Mouse (Mus musculus): ENCODE results near the gene Mme.

Mme gene

DNA sequence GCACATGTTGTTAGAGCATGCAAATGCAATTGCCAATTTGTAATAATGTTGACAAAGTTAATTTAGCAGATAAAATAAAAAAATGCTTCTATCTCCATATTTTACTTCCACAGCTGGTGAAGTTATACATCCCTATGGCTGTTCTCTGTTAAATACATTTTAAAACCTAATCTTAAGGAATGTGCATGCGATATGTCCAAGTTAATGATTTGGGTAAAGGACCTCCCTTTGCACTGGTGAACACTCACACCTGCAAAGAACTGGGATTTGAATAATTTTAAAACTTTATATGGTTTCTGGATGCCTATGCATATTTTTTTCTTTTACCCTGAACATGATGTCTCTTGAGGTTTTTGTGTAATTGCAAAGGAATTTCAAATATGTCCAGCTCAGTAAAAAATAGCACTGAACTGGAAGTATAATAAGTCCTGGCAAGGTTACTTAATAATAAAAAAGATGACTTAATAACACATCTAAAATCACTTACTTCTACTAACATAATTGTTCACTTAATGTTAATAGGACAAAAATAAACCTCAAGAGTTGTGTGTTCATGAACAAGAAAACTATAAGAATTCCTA lies 110.4 kb downstream of the Mme start:
- no peak for DNase-seq

DNA sequence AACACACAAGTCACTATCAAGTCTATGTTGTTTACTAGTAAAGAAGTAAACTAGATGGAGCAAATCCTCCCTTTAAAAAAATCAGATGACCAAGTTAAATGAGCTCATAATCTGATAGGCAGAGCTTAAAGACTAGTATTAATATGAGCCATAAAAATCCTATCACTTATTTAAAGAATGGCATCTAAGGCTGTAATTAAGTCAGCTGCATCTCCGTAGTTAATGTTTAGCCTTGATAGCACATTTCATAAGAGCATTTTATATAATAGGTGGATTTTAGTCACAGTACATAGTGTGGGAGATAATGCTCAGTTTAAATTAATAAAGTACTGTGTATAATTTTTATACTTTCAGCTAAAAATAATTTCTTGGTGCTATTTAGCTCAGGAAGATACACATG lies 118.2 kb downstream of the Mme start:
- DNase-seq, result no peak

- DNase-seq, result no peak
These were observed 143.7 kb downstream of the Mme start for GRCm38 (mm10) chr3:63384989-63385388.

DNA sequence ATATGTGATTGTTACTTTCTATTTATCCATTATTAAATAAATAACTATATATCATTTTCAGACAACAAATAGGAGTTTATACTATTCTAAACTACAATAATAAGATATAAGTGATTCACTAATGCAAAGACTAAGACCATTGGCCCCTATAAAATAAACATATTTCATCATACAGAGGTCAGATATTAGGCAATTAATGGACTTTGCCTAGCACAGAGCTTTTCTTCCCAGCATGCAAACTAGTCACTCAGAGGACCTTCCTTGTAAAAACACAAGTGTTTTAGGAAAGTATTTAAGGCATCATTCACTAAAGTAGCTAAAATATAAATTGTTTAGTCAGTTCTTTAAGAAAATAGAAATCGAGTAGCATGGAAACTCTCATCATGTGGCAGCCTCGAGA lies 149.4 kb downstream of the Mme start:
- DNase-seq, result no peak

GRCm38 (mm10) chr3:63391348-63391747 lies 150.0 kb downstream of the Mme start:
- no peak for DNase-seq

GRCm38 (mm10) chr3:63394424-63394941 lies 153.1 kb downstream of the Mme start:
- DNase-seq, result peak in 1 of 2 experiments; percentile 38

- no peak for DNase-seq
These were observed 156.8 kb downstream of the Mme start for GRCm38 (mm10) chr3:63398171-63398570.

DNA sequence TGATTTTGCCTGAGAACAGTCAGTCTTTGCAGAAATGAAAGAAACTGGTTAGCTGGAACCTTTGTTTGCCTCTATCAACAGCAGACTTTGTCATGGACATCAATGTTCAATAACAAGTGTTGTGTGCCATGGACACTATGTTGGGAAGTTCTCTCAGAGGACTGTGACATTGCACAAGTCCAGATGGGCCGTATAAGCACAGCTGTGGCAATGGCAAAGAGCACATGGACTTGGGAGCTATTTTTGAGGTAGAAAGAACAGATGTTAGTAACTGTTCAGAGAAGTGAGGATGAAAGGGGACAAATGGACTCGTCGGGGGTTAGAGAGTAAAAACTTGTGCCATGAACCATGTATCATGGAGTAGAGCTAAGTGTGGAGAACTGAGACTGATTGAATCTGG lies 165.1 kb downstream of the Mme start:
- DNase-seq, result peak; percentile 10 to 75

DNA sequence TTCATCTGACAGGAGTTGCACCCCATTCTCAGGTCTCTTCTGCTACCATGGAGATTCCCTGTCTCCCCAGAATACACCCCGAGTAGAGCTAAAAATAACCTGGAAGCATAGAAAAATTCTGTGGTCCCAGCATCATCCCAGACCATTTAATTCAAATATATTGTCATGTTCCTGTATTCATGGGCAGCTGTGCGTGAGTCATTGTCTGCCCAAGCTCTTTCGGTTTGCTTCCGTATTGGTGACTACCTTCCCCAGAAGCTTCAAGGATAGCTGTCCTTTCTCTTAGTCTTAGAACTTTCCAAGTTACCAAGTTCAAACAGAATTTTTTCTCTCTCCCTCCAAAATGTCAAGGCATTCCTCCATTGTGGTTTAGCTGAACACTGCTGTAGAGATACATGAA lies 169.7 kb downstream of the Mme start:
- no peak for DNase-seq

DNA sequence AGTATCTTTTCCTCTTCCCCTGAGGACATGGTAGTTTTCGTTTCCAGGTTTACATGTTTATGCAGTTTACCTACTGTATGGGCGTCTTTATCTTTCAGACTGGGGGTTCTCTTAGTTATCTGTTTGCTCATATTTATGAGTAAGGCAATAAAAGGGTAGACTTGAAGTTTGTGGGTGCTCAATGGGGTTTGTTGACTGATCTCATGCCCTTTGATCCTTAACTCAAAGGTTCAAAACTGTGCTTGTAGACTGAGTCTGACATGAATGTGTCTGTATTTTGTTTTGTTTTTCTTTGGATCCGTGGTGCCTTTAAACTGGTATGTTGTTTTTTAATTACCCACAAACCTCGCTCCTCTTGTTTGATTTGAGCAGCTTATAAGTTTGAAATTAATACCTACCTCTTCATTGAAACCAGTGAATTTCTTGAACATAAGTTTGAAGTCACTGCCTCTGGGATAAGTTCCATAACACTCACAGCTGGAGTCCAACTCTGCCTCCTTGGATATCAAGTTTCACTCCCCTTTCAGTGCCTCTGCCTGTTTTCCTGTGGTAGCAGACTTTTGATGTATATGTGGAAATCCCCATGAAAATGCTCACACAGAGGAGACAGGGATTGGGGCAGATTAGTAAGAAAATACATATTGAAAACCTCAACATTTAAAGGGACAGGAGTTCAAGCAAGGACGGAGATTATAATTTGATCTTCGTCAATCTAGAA lies 171.0 kb downstream of the Mme start:
- no peak for DNase-seq

GRCm38 (mm10) chr3:63413046-63413911 lies 171.9 kb downstream of the Mme start:
- DNase-seq, result no peak

DNA sequence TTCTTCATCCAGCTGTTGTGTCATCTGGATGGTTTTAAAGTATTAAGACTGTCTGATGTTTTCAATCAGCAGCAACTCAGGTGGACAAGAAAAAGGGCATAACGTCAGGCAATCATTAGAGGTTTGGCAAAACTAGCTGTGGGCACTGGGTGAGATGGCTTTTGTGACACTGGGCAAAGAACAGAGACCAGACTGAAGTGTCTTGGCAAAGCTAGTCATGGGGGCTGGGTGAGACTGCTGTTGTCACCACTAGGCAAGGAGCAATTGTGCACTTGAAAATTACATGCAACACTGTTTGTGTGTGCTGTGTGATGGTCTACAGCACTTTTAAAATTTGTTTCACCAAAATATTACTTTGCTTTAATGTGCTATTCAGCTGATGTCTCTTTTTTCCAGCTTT lies 175.9 kb downstream of the Mme start:
- DNase-seq, result no peak

GRCm38 (mm10) chr3:63417758-63418157 lies 176.4 kb downstream of the Mme start:
- DNase-seq, result no peak

GRCm38 (mm10) chr3:63423552-63423951 lies 182.2 kb downstream of the Mme start:
- DNase-seq, result no peak

All from lung, postnatal 4 days (tissue).